Mouse (Mus musculus): ENCODE measurements around the gene Ndufa11.

The Ndufa11 gene

DNA sequence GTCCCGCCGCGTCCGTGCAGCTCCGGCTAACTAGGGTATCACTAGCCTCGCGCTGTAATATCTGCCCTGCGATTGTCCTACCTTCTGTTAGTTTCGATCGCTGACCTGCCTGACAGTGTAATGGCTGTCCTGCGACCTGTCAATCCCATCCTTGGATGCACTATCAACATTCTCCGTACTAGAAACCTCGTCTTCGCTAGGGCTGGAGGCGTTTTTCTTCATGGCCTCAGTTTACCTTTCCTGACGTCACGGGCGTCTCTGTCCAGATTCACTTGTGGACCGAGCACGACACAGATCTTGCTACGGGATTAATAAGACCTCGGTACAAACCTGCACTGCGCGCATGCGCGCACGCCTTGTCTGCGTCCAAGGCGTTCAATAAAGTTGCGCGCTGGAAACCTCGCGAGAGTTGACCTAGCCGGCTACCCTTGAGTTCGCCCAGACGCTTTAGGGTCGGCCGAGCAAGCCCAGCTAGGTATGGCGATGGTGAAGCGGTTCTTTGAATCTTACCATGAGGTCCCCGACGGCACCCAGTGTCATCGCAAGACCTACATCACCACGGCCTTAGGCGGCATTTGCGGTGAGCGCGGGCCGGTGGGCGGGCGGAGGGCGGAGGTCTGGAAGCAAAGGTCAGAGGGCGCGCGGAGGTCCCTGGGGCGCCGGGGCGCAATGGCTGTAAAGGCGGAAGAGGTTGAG is at the start of gene Ndufa11, which contains the start of gene Vmac:
Ndufa11 (plus strand) TSS at position 405 of the 696 bp plus-strand sequence.
Vmac (minus strand) TSS at position 660 of the 696 bp plus-strand sequence.
- peak; percentile 98 for DNase-seq (ENCODE audit: low read depth, low spot score)

DNA sequence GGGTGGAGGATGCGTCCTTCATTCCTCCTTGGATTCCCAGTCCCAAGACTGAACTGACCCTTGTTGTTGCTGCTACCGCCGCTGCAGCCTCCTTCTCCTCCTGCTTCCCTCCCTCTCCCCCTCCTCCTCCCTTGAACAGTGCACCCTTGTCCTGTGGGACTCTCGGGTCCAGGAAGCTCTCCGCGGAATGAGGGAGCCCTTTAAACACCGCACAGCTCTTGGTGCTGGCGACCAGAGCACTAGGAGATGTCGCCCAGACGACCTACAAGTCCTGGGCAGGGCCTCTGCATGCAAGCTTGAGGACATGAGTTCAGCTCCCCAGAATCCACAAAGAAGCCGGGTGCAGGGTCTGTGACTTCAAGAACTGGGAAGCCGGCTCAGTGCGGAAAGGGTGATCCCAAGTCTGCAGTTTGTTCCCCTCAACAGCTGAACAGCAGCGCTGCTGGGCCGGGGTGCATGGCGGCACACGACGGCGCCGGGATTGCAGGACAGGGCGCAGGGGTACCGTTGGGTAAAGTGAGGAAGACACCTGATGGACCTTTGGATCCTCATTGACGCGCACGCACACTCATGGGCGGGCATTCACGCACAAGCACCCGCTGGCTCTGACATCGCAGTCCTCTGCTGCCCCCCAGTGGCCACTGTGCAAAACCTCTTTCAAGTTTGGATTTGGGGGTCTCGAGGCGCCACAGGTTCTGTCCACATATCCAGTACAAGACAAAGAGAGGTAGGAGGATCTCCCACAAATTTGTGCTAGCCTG is 49.0 kb upstream of the Ndufa11 start:
- peak; percentile 91 for DNase-seq (ENCODE audit: low read depth, low spot score)

GRCm38 (mm10) chr17:56669766-56670165 is 47.8 kb upstream of the Ndufa11 start:
- DNase-seq (ENCODE audit: low read depth, low spot score): no peak

GRCm38 (mm10) chr17:56672941-56673646 is 44.5 kb upstream of the Ndufa11 start, which contains the start of gene Ranbp3:
Ranbp3 (plus strand) TSS chr17:56673294.
- peak; percentile 100 for DNase-seq (ENCODE audit: low read depth, low spot score)

DNA sequence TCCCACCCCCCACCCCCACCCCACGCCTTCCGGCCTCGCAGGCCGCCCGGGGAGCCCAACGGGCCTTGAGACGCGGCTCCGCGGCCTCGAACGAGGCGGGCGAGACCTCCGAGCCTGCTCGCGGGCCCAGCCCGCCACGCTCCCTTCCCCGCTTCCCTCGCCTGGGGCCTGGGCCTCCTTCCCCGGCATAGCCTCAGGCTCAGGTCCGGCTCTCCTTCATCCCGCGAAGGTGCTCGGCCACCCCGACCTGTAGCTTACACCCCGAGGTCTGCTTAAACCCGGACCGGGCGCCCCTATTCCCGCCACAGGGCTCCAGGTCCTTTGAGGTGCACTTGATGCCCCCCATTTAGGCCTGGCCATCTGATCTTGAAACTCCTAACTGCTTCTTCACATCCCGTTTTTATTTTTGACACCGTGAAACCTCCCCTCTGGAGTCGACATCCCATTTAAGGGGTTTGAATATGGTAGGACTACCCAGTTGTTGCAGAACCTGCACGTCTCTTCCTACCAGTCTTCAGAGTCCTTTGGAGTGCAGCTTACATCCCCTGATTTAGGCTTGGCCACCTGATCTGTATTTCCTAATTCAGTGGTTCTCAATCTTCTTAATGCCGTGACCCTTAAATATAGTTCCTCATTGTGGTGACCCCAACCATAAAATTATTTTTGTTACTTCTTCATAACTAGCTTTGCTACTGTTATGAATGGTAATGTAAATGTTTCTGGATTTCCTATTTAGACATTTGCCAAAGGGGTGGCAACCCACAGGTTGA is 43.7 kb upstream of the Ndufa11 start:
- DNase-seq (ENCODE audit: low read depth, low spot score): no peak

- peak; percentile 49 for DNase-seq (ENCODE audit: low read depth, low spot score)
Measured at GRCm38 (mm10) chr17:56681791-56682190, 35.8 kb upstream of the Ndufa11 start.

GRCm38 (mm10) chr17:56682880-56683279 is 34.7 kb upstream of the Ndufa11 start:
- no peak for DNase-seq (ENCODE audit: low read depth, low spot score)

DNA sequence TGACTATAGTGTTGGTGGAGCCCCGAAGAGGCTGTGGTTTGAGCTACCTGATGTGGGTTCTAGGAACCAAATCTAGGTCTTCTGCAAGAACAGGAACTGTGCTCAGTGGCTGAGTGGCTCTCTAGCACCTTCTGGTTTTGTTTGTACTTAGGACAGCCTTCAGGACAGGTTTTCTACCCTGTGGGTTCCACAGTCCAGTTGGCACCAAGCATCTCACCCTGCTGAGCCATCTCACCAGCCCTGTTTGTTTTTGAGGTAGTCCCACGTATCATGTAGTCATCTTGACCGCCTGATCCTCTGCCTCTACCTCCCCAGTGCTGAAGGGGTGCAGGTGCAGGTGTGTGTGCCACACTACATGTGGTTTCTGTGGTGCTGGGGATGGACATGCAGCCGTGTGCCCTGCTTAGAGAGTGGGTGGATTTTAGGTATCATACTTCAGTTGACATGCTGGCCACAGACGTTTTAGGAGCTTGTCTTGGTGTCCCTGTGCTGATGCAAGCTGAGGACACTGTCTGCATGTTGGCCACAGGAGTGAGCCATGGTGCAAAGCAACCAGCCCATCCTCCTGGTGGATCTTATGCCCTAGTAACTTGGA is 33.9 kb upstream of the Ndufa11 start:
- DNase-seq (ENCODE audit: low read depth, low spot score): peak; percentile 46

GRCm38 (mm10) chr17:56684649-56685048 is 32.9 kb upstream of the Ndufa11 start:
- DNase-seq (ENCODE audit: low read depth, low spot score): peak; percentile 49

GRCm38 (mm10) chr17:56686801-56687200 is 30.8 kb upstream of the Ndufa11 start:
- no peak for DNase-seq (ENCODE audit: low read depth, low spot score)

GRCm38 (mm10) chr17:56688045-56688444 is 29.5 kb upstream of the Ndufa11 start:
- DNase-seq (ENCODE audit: low read depth, low spot score): no peak

DNA sequence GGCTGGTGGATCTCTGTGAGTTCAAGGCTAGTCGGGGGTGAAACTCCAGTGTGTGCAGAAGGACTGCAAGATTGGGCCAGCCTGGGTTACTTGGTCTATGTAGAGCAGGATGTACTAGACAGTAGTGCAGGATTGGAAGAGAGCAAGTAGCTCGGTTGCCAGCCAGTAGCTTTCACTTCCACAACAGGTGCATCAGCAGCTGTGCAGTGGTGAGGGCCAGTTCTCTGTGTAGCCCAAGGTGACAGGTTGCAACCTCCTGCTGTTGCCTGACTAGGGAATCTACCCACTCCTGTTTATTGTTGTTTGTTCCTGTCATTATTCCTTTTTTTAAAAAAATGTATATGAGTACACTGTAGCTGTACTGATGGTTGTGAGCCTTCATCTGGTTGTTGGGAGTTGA is 28.9 kb upstream of the Ndufa11 start:
- DNase-seq (ENCODE audit: low read depth, low spot score): no peak

GRCm38 (mm10) chr17:56693395-56693794 is 24.2 kb upstream of the Ndufa11 start:
- DNase-seq (ENCODE audit: low read depth, low spot score): peak; percentile 61

- DNase-seq (ENCODE audit: low read depth, low spot score): peak; percentile 95
Measured at GRCm38 (mm10) chr17:56693851-56694310, 23.7 kb upstream of the Ndufa11 start.

- DNase-seq (ENCODE audit: low read depth, low spot score): no peak
Measured at GRCm38 (mm10) chr17:56700451-56700850, 17.1 kb upstream of the Ndufa11 start.

- no peak for DNase-seq (ENCODE audit: low read depth, low spot score)
Measured at GRCm38 (mm10) chr17:56703038-56703437, 14.5 kb upstream of the Ndufa11 start.

DNA sequence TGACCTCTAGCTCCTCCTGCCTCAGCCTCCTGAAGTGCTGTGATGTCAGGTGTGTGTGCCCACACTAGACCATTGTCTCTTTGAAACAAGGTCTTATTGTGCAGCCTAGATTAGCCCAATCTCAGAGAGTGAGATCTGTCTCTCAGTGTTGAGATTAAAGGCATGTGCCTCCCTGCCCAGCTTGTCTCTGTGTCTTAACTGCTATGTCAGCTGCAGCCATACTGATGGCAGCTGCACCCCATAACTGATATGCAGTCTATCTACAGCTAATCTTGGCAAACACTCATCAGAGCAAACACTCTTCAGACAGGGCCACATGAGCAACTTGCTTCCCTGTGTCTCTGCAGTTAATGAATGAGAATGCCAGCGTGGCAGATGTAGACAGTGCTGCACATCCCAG is 11.1 kb upstream of the Ndufa11 start:
- DNase-seq (ENCODE audit: low read depth, low spot score): no peak

DNA sequence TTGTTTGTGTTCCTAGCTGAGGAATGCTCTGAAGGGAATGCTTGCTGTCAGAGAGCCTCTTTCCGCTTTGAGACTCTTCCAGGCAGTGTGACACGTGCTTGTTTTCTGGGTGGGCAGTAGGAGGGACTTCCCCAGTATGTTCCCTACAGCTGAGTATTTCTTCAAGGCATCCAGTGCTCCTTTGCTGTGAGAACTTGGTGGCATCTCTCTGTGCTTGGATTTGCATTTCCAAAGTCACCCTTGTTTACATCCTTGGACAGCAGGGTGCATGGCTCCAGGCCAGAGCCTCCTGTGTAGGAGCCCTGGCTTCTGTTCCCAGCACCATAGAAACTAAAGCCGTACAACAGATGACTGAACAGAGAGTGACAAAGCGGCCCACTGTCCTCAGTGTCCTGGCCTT is 8.9 kb upstream of the Ndufa11 start:
- DNase-seq (ENCODE audit: low read depth, low spot score): no peak

GRCm38 (mm10) chr17:56709708-56710107 is 7.9 kb upstream of the Ndufa11 start:
- no peak for DNase-seq (ENCODE audit: low read depth, low spot score)

- DNase-seq (ENCODE audit: low read depth, low spot score): no peak
Measured at GRCm38 (mm10) chr17:56715360-56715759, 2.2 kb upstream of the Ndufa11 start.
